Mouse (Mus musculus): Measurements from ENCODE around the gene Gm340. TPM values are rescaled to one million over a fixed set of nuclear protein-coding genes. Genes with fewer than 3 reads are reported as not detected.

The Gm340 gene
- polyA plus RNA-seq, 1 experiment from 2014 or later = 3.0 TPM

- H3K9ac ChIP-seq = no peak overlapping the region
- H3K9me3 ChIP-seq = no peaks in the 10 kb centered on the region
- no peak overlapping the region for H3K27ac ChIP-seq
- no peaks in the 10 kb centered on the region for H3K4me1 ChIP-seq
- H3K27me3 ChIP-seq = no peaks in the 10 kb centered on the region
- WGBS = 90% methylated on average over 20 of the region's 20 CpGs
- peaks cover 38% of the 10 kb centered on the region for H3K36me3 ChIP-seq (replicated peaks)
- H3K4me2 ChIP-seq = no peak overlapping the region
- ATAC-seq (ENCODE audit: low FRiP score) = no peak
- no peak overlapping the region for H3K4me3 ChIP-seq (replicated peaks)
Measured at GRCm38 (mm10) chr19:41587431-41588222, 5.5 kb downstream of the Gm340 start.

GRCm38 (mm10) chr19:41589026-41589425 is 6.9 kb downstream of the Gm340 start:
- Histone ChIP-seq H3K9me3 (no peaks in the 10 kb centered on the region), H3K4me3 (replicated peaks) (no peak overlapping the region), H3K9ac (no peak overlapping the region), H3K4me1 (no peaks in the 10 kb centered on the region), H3K27ac (no peak overlapping the region), H3K27me3 (no peaks in the 10 kb centered on the region), H3K4me2 (no peak overlapping the region), H3K36me3 (replicated peaks) (peaks cover 24% of the 10 kb centered on the region)
- 88% methylated on average over 7 of the region's 7 CpGs for WGBS
- no peak for ATAC-seq (ENCODE audit: low FRiP score)

DNA sequence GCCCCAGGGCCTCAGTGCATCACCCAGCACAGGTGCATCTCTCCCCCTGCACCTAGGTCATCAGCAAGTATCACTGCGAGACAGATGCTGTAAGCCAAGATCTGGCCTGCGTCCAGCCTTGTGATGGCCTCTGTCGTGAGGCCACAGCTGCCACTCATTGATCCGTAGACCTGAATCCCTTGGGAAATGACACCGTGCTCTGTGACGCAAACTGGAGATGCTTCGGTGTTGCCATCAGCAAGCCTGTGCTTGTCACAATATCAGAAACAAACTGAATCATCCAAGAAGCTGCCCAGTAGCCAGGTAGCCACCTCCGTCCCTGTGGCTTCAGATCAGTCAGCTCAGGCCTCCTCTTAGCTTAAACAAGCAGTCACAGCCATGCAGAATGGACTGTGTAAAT is 7.5 kb downstream of the Gm340 start:
- WGBS = 94% methylated on average over 8 of the region's 8 CpGs
- peaks cover 18% of the 10 kb centered on the region for H3K36me3 ChIP-seq (replicated peaks)
- no peak overlapping the region for H3K4me2 ChIP-seq
- no peaks in the 10 kb centered on the region for H3K9me3 ChIP-seq
- H3K4me1 ChIP-seq = no peaks in the 10 kb centered on the region
- H3K4me3 ChIP-seq (replicated peaks) = no peak overlapping the region
- H3K27ac ChIP-seq = no peak overlapping the region
- ATAC-seq (ENCODE audit: low FRiP score) = no peak
- no peak overlapping the region for H3K9ac ChIP-seq
- no peaks in the 10 kb centered on the region for H3K27me3 ChIP-seq

DNA sequence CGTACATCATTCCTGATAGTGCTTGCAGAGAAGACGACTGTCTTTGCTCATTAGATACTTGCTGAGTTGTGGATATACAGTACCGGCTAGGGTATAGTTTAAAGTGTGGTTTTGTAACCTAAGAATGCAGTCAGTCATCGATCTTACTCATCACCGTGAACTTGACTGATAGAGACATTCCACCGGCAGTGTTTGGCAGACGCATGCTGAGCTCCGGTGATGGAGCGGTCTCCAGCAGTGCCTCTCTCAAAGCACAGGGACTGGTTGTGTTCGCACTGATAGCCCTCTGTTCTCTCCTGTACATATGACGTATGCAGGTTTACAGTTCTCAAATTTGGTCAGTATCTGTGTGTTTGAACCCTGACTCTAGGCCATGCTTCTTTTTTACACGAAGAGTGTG is 9.6 kb downstream of the Gm340 start:
- no peak for ATAC-seq (ENCODE audit: low FRiP score)
- H3K4me2 ChIP-seq = no peak overlapping the region
- no peak overlapping the region for H3K27ac ChIP-seq
- H3K36me3 ChIP-seq (replicated peaks) = no peaks in the 10 kb centered on the region
- no peaks in the 10 kb centered on the region for H3K9me3 ChIP-seq
- H3K4me3 ChIP-seq (replicated peaks) = no peak overlapping the region
- no peaks in the 10 kb centered on the region for H3K4me1 ChIP-seq
- 89% methylated on average over 12 of the region's 12 CpGs for WGBS
- H3K9ac ChIP-seq = no peak overlapping the region
- H3K27me3 ChIP-seq = no peaks in the 10 kb centered on the region

DNA sequence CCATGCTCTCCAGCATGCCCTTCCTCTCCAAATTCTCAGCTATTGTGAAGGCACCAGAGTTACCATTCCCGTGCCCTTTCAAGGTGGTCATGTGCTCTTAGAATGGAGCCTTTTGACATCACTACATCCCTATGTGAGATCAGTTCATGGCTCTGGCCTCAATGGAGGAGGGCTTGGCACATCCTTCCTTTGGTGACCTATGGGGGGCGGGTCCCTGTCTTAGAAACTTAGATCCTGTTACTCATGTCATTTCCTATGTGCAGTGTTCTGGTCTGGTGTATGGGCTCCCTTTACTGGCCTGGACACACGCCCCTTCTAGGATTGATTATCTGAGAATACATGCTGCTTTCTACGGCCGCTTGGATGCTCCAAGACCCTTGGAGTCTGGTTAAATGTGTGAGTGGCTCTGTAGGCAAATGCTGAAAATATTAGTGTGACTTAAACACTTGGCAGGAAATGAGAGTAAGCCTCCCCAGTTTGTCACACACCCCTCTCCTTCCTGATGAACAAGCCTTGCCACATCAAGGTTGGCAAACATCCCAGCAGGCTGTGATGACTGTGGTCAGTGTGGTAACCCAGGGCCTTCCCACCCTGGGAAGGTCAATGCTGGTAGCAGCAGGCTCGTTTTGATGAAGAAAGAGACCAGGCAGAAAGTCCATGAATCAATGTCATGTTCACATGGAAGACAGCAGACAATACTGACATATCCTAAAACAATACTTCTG is 15.2 kb downstream of the Gm340 start:
- Histone ChIP-seq H3K9ac (no peak overlapping the region), H3K27ac (no peak overlapping the region), H3K4me2 (no peak overlapping the region), H3K4me3 (replicated peaks) (no peak overlapping the region), H3K36me3 (replicated peaks) (no peaks in the 10 kb centered on the region; the same call in 1 of the 2 replicates), H3K4me1 (0 out of 2 replicates have a peak, but pooled peaks cover 2% of the 10 kb centered on the region), H3K9me3 (no peaks in the 10 kb centered on the region), H3K27me3 (no peaks in the 10 kb centered on the region)
- no peak for ATAC-seq (ENCODE audit: low FRiP score)
- 83% methylated on average over 6 of the region's 6 CpGs for WGBS

- Histone ChIP-seq H3K27me3 (no peaks in the 10 kb centered on the region), H3K4me3 (replicated peaks) (no peak overlapping the region), H3K4me1 (0 out of 2 replicates have a peak, but pooled peaks cover 2% of the 10 kb centered on the region), H3K9me3 (no peaks in the 10 kb centered on the region), H3K36me3 (replicated peaks) (no peaks in the 10 kb centered on the region; the same call in 1 of the 2 replicates), H3K4me2 (no peak overlapping the region), H3K27ac (no peak overlapping the region), H3K9ac (no peak overlapping the region)
- WGBS = 46% methylated on average over 11 of the region's 11 CpGs
- no peak for ATAC-seq (ENCODE audit: low FRiP score)
Measured at GRCm38 (mm10) chr19:41600647-41601046, 18.5 kb downstream of the Gm340 start.

GRCm38 (mm10) chr19:41606208-41606987 is 24.2 kb downstream of the Gm340 start:
- H3K9ac ChIP-seq = no peak overlapping the region

DNA sequence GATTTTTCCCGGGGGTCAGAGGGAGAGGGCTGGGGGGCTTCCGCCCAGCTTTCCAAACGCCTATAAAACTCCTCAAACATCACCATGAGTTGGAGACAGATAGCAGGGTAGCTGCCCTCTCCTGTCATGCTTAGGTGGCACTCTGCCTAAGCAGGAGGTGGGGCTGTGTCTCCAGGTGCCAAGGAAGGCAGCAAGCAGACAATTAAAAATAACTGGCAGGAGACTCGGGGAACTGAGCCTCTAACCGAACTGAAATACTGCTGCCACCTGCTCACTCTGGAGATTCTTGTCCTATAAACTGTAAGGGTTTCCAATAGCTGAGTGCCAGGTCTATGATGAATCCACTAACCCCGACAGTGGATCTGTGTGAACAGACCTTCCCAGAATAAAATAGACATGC is 29.5 kb downstream of the Gm340 start:
- peaks cover 18% of the 10 kb centered on the region for H3K27me3 ChIP-seq
- 0 out of 2 replicates have a peak, but pooled peaks cover 5% of the 10 kb centered on the region for H3K36me3 ChIP-seq (replicated peaks)
- no peak overlapping the region for H3K4me2 ChIP-seq
- H3K9ac ChIP-seq = no peak overlapping the region
- ATAC-seq (ENCODE audit: low FRiP score) = no peak
- no peaks in the 10 kb centered on the region for H3K9me3 ChIP-seq
- no peak overlapping the region for H3K4me3 ChIP-seq (replicated peaks)
- H3K27ac ChIP-seq = no peak overlapping the region
- H3K4me1 ChIP-seq = peaks cover 35% of the 10 kb centered on the region
- WGBS = 71% methylated on average over 6 of the region's 6 CpGs

More at GRCm38 (mm10) chr19:41606208-41606987, 24.2 kb downstream of the Gm340 start:
- Histone ChIP-seq H3K4me1 (no peaks in the 10 kb centered on the region), H3K4me2 (no peak overlapping the region), H3K27me3 (no peaks in the 10 kb centered on the region), H3K4me3 (replicated peaks) (no peak overlapping the region), H3K27ac (no peak overlapping the region), H3K9me3 (no peaks in the 10 kb centered on the region), H3K36me3 (replicated peaks) (peaks cover 5% of the 10 kb centered on the region; the same call in 1 of the 2 replicates)
- ATAC-seq (ENCODE audit: low FRiP score) = no peak
- 79% methylated on average over 10 of the region's 10 CpGs for WGBS

- Histone ChIP-seq H3K4me2 (peak overlapping the region; percentile 43), H3K36me3 (replicated peaks) (0 out of 2 replicates have a peak, but pooled peaks cover 5% of the 10 kb centered on the region), H3K4me3 (replicated peaks) (peak overlapping the region; percentile 19; the same call in 1 of the 2 replicates), H3K4me1 (peaks cover 43% of the 10 kb centered on the region), H3K27ac (peak overlapping the region; percentile 59), H3K27me3 (peaks cover 20% of the 10 kb centered on the region), H3K9me3 (no peaks in the 10 kb centered on the region), H3K9ac (no peak overlapping the region)
- ATAC-seq (ENCODE audit: low FRiP score) = peak; percentile 83
- 20% methylated on average over 16 of the region's 16 CpGs for WGBS
Measured at GRCm38 (mm10) chr19:41613325-41614087, 31.3 kb downstream of the Gm340 start.

GRCm38 (mm10) chr19:41615606-41616224 is 33.5 kb downstream of the Gm340 start:
- no peak overlapping the region for H3K4me3 ChIP-seq (replicated peaks)

GRCm38 (mm10) chr19:41616274-41616673 is 34.1 kb downstream of the Gm340 start:
- WGBS = 85% methylated on average over 6 of the region's 6 CpGs
- Histone ChIP-seq H3K9ac (no peak overlapping the region), H3K27ac (no peak overlapping the region), H3K36me3 (replicated peaks) (no peaks in the 10 kb centered on the region), H3K4me1 (peaks cover 47% of the 10 kb centered on the region), H3K4me2 (no peak overlapping the region), H3K4me3 (replicated peaks) (no peak overlapping the region), H3K27me3 (peaks cover 20% of the 10 kb centered on the region), H3K9me3 (no peaks in the 10 kb centered on the region)
- ATAC-seq (ENCODE audit: low FRiP score) = no peak

More at GRCm38 (mm10) chr19:41615606-41616224, 33.5 kb downstream of the Gm340 start:
- Histone ChIP-seq H3K9me3 (no peaks in the 10 kb centered on the region), H3K27ac (no peak overlapping the region), H3K4me1 (peaks cover 47% of the 10 kb centered on the region), H3K27me3 (peaks cover 20% of the 10 kb centered on the region), H3K36me3 (replicated peaks) (0 out of 2 replicates have a peak, but pooled peaks cover 2% of the 10 kb centered on the region), H3K4me2 (no peak overlapping the region), H3K9ac (no peak overlapping the region)
- WGBS = 61% methylated on average over 11 of the region's 11 CpGs
- peak; percentile 42; the same call in 1 of the 2 replicates for ATAC-seq (ENCODE audit: low FRiP score)

Data from forebrain, embryonic 12.5 days (tissue).